Mouse (Mus musculus) cerebellum, adult 2 months (tissue): ENCODE measurements at regions not wholly inside any gene's neighbourhood (a gene's known extent, or its start where the extent isn't known, plus 50 kb on each side); places are given as distances from the start of the nearest gene placed in this dataset.

Experiments
- CTCF ChIP-seq: fragments of 200-500 bp; IDR thresholded peaks from 2 replicates; pipeline ENCODE4 v1.5.1; 2011; ENCODE audit warnings: low read depth, mild to moderate bottlenecking, control low read depth, low read length, moderate library complexity, borderline replicate concordance; ENCODE audit not compliant: insufficient read depth
- POLR2A ChIP-seq: fragments of 200-500 bp; IDR thresholded peaks from 2 replicates; pipeline ENCODE4 v1.6.1; 2011; ENCODE audit warnings: low read length, control low read depth, borderline replicate concordance; ENCODE audit not compliant: insufficient read depth

DNA sequence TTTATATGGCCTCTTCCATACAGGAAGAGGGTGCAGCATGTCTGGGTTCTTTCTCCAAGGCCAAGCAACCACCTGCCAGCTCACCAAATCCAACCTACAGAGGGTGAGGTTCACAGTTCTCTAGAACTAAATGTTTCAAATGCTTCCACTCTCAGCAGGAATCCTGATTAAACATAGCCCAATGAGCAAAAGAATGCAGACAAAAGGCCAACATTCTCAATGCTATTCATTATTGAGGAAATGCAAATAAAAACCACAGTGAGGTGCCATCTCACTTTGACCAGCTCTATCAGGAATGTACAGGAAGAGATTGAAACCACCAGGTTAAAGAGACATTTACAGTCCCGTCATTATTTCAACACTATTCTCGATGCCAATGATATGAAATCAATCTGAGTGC is 331.2 kb upstream of the Tenm3 start:
- TF ChIP-seq CTCF: no peak
- no peak for TF ChIP-seq POLR2A
